Mouse (Mus musculus) liver, embryonic 18 days (tissue): ENCODE data around the gene Galnt11. TPM values are rescaled to one million over a fixed set of nuclear protein-coding genes. Genes with fewer than 3 reads are reported as not detected.

Source experiments
- polyA plus RNA-seq: library from polyadenylated mRNA; depleted of rRNA; stranded (reverse); fragments of >200 nt; gene quantifications from 2 replicates; pipeline ENCODE4 v1.2.3, GENCODE M21; 2012; rRNA removed

Gene Galnt11
- 12.1 TPM in 2 replicates for polyA plus RNA-seq

GRCm38 (mm10) chr5:25221604-25222003 is at the start of gene Galnt11:
Gene Galnt11 (plus strand): TSS chr5:25221904.

GRCm38 (mm10) chr5:25181004-25181531 is 40.6 kb upstream of the Galnt11 start, which contains the start of gene Galntl5:
Gene Galntl5 (plus strand): TSS chr5:25181460.

DNA sequence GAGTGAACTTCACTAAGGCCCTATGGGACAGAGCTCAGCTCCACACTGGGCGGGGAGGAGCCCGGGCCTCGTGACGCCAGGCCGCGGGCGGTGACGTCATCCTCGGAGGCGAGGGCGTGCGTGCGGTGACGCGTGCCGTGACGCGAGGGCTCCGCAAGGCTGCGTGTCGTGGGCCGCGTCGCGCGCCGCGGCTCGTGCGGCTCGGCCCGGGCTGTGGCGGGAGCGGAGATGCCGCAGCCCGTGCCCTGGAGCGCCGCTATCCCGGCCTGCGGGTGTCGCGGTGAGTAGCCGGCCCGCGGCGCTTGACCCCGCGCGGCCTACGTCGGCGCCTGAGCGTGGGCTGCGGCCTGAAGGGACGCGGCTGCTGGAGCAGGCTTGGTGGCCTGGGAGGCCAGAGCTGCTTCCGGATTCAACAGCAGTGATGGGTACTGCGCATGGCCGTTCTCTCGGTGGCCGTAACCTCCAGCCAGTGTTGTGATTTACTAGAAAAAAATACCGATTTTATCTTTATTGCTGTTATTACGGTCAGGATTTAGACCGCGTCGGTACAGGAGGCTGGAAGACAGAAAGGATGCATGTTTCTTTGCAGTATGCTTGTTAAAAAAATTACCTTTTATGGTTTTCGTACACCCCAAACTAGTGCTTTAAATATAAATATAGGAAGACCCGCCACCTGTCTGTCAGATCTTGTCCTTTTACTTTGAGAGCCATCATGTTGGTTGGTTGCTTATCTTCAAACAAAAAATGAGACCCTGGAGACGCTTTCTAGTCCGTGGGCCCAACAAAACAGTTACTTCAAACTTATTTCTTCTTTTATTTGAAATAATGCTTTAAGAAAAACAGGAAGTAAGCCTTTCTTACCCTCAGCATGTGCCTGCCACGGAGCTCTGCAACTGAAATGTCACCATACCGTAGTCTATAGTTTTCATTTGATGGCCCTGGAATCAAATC is 1.3 kb downstream of the Galnt11 start, which contains the start of gene E130116L18Rik:
Gene E130116L18Rik (minus strand): TSS at position 402 of the 951 bp plus-strand sequence.

Other genes starting within 250 kb of the Galnt11 start
- 6.9 and 9.6 TPM in 2 replicates for gene Prkag2, start 121.3 kb upstream of the Galnt11 start, polyA plus RNA-seq
- gene Galntl5, start 40.4 kb upstream of the Galnt11 start, polyA plus RNA-seq: not detected in 2 replicates
- not detected in 2 replicates for gene E130116L18Rik, start 1.2 kb downstream of the Galnt11 start, polyA plus RNA-seq